9 mouse cellular contexts compared by ENCODE assay signal in the genomic region with DNA sequence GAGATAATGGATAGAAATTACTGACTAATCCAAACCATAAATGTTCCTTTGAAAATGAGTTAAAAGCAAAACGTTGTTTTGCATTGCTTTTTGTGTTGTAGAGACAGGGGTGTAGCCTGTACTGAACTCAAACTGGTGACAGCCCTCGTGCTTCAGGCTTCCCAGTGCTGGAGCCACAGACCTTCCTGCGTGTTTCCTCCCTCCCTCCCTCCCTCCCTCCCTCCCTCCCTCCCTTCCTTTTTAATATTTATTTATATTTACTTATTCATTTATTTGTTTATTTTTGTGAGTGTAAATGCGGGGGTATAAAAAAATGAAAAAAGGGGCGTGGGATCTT. TPM values are rescaled to one million over a fixed set of nuclear protein-coding genes. Genes with fewer than 3 reads are reported as not detected.
DNase-seq lines count a peak whose midpoint lies in the region; ATAC-seq lines count a peak whose summit lies in the region.
"Had no signal": no experiment of that assay in that cellular context is flagged by ENCODE, and none has a peak within 500 bp of the region (broad histone marks: within the 10 kb centered on the region; RNA-seq: fewer than 3 reads in every experiment).

No protein-coding gene starts in this region.

- H3K4me3 ChIP-seq in kidney, embryonic 15.5 days (replicated peaks), result peak overlapping the region; percentile 59
- peak overlapping the region; percentile 63 for H3K4me3 ChIP-seq in embryonic facial prominence, embryonic 10.5 days
- peak overlapping the region; percentile 59 for H3K4me3 ChIP-seq in hindbrain, embryonic 16.5 days (ENCODE audit: low read length)
- peak overlapping the region; percentile 65 for H3K4me3 ChIP-seq in midbrain, embryonic 15.5 days

- peaks cover 2% of the 10 kb centered on the region; the same call in 1 of the 2 replicates for H3K4me1 ChIP-seq in kidney, embryonic 15.5 days
- peaks cover 12% of the 10 kb centered on the region; the same call in 1 of the 2 replicates for H3K4me1 ChIP-seq in embryonic facial prominence, embryonic 10.5 days
- no peaks in the 10 kb centered on the region for H3K4me1 ChIP-seq in hindbrain, embryonic 16.5 days (ENCODE audit: control insufficient read depth, insufficient read depth, low read depth, low read length)
- H3K4me1 ChIP-seq in midbrain, embryonic 15.5 days, result peaks cover 7% of the 10 kb centered on the region

- peak overlapping the region; percentile 93 for H3K27ac ChIP-seq in kidney, embryonic 15.5 days
- peak overlapping the region; percentile 83 for H3K27ac ChIP-seq in embryonic facial prominence, embryonic 10.5 days (replicated peaks)
- peak overlapping the region; percentile 88 for H3K27ac ChIP-seq in hindbrain, embryonic 16.5 days (ENCODE audit: low read depth, low read length)
- H3K27ac ChIP-seq in midbrain, embryonic 15.5 days, result peak overlapping the region; percentile 91

- peak overlapping the region; percentile 60 for H3K9ac ChIP-seq in kidney, embryonic 15.5 days
- peak overlapping the region; percentile 67 for H3K9ac ChIP-seq in hindbrain, embryonic 16.5 days (ENCODE audit: low read depth, low read length)
- peak overlapping the region; percentile 55 for H3K9ac ChIP-seq in midbrain, embryonic 15.5 days

- no peak for ATAC-seq in kidney, embryonic 15.5 days (replicated peaks; ENCODE audit: low FRiP score)
- ATAC-seq in hindbrain, embryonic 16.5 days, result peak; percentile 41; the same call in 1 of the 2 replicates
- peak; percentile 56; the same call in 1 of the 2 replicates for ATAC-seq in midbrain, embryonic 15.5 days (replicated peaks)

- H3K36me3 ChIP-seq in kidney, embryonic 15.5 days, result no peaks in the 10 kb centered on the region
- H3K36me3 ChIP-seq in embryonic facial prominence, embryonic 10.5 days (replicated peaks), result no peaks in the 10 kb centered on the region
- no peaks in the 10 kb centered on the region for H3K36me3 ChIP-seq in hindbrain, embryonic 16.5 days (ENCODE audit: control insufficient read depth, insufficient read depth, low read length)
- no peaks in the 10 kb centered on the region for H3K36me3 ChIP-seq in midbrain, embryonic 15.5 days (replicated peaks)

- WGBS in kidney, embryonic 15.5 days, result 11% methylated on average over 5 of the region's 5 CpGs
- 10% methylated on average over 5 of the region's 5 CpGs for WGBS in embryonic facial prominence, embryonic 10.5 days
- 15% methylated on average over 5 of the region's 5 CpGs for WGBS in hindbrain, embryonic 16.5 days
- 13% methylated on average over 5 of the region's 5 CpGs for WGBS in midbrain, embryonic 15.5 days

- no peaks in the 10 kb centered on the region for H3K9me3 ChIP-seq in kidney, embryonic 15.5 days (replicated peaks)
- H3K9me3 ChIP-seq in embryonic facial prominence, embryonic 10.5 days, result no peaks in the 10 kb centered on the region
- no peaks in the 10 kb centered on the region for H3K9me3 ChIP-seq in hindbrain, embryonic 16.5 days (ENCODE audit: control insufficient read depth, low read length)
- H3K9me3 ChIP-seq in midbrain, embryonic 15.5 days, result no peaks in the 10 kb centered on the region

- peak overlapping the region; percentile 69 for H3K4me2 ChIP-seq in kidney, embryonic 15.5 days
- peak overlapping the region; percentile 69 for H3K4me2 ChIP-seq in hindbrain, embryonic 16.5 days (ENCODE audit: low read length)
- H3K4me2 ChIP-seq in midbrain, embryonic 15.5 days, result peak overlapping the region; percentile 70

- H3K27me3 ChIP-seq in kidney, embryonic 15.5 days, result no peaks in the 10 kb centered on the region
- H3K27me3 ChIP-seq in embryonic facial prominence, embryonic 10.5 days (replicated peaks; ENCODE audit: low read depth, poor library complexity, severe bottlenecking), result no peaks in the 10 kb centered on the region
- no peaks in the 10 kb centered on the region for H3K27me3 ChIP-seq in hindbrain, embryonic 16.5 days (replicated peaks; ENCODE audit: control insufficient read depth, insufficient read depth, low read length)
- H3K27me3 ChIP-seq in midbrain, embryonic 15.5 days (replicated peaks), result no peaks in the 10 kb centered on the region
- H3K27me3 ChIP-seq: Patski had no signal

- no peak for DNase-seq in kidney, adult 9 months
- no peak for DNase-seq in embryonic facial prominence, embryonic 10.5 days (ENCODE audit: low spot score)
- DNase-seq in thymus, postnatal 36 days, result no peak
- DNase-seq in right cerebral cortex, postnatal 14 days, result no peak
- no peak for DNase-seq in natural killer cell, adult 2 months (ENCODE audit: low spot score in 2 of 2)

RNA-seq across cellular contexts. Expression of a gene that starts 8.5 kb away (rescaled TPM):
- 16.8 and 19.2 TPM in 2 replicates for polyA plus RNA-seq in kidney, embryonic 15.5 days (2015; fragmentation: Nextera tagmentation; extraction: Ambion mirVana)
- 12.4 and 15.1 TPM in 2 replicates for polyA plus RNA-seq in embryonic facial prominence, embryonic 10.5 days (2016; fragmentation: Nextera tagmentation; extraction: Ambion mirVana)
- polyA plus RNA-seq in hindbrain, embryonic 16.5 days (2015; fragmentation: Nextera tagmentation; extraction: Ambion mirVana), result 2.2 and 2.5 TPM in 2 replicates
- polyA plus RNA-seq in midbrain, embryonic 15.5 days (2015; fragmentation: Nextera tagmentation; extraction: Ambion mirVana), result 2.9 and 3.0 TPM in 2 replicates
- polyA plus RNA-seq: Patski had no signal

RNA-seq across cellular contexts. Expression of a gene that starts 8.7 kb away (rescaled TPM):
- 59.1 and 68.1 TPM in 2 replicates for polyA plus RNA-seq in kidney, embryonic 15.5 days (2015; fragmentation: Nextera tagmentation; extraction: Ambion mirVana)
- 75.8 and 77.8 TPM in 2 replicates for polyA plus RNA-seq in embryonic facial prominence, embryonic 10.5 days (2016; fragmentation: Nextera tagmentation; extraction: Ambion mirVana)
- 3.0 and 5.8 TPM in 2 replicates for polyA plus RNA-seq in hindbrain, embryonic 16.5 days (2015; fragmentation: Nextera tagmentation; extraction: Ambion mirVana)
- polyA plus RNA-seq in midbrain, embryonic 15.5 days (2015; fragmentation: Nextera tagmentation; extraction: Ambion mirVana), result 5.4 and 6.8 TPM in 2 replicates
- polyA plus RNA-seq: Patski had no signal

RNA-seq across cellular contexts. Expression of a gene that starts 10.3 kb away (rescaled TPM):
- 30.5 and 31.4 TPM in 2 replicates for polyA plus RNA-seq in kidney, embryonic 15.5 days (2015; fragmentation: Nextera tagmentation; extraction: Ambion mirVana)
- 37.1 and 38.7 TPM in 2 replicates for polyA plus RNA-seq in embryonic facial prominence, embryonic 10.5 days (2016; fragmentation: Nextera tagmentation; extraction: Ambion mirVana)
- 6.5 and 6.7 TPM in 2 replicates for polyA plus RNA-seq in hindbrain, embryonic 16.5 days (2015; fragmentation: Nextera tagmentation; extraction: Ambion mirVana)
- polyA plus RNA-seq in midbrain, embryonic 15.5 days (2015; fragmentation: Nextera tagmentation; extraction: Ambion mirVana), result 5.7 and 7.7 TPM in 2 replicates

RNA-seq across cellular contexts. Expression of a gene that starts 15.8 kb away (rescaled TPM):
- 8.8 and 12.6 TPM in 2 replicates for polyA plus RNA-seq in kidney, embryonic 15.5 days (2015; fragmentation: Nextera tagmentation; extraction: Ambion mirVana)
- 8.5 and 10.0 TPM in 2 replicates for polyA plus RNA-seq in embryonic facial prominence, embryonic 10.5 days (2016; fragmentation: Nextera tagmentation; extraction: Ambion mirVana)
- 0.70 and 0.87 TPM in 2 replicates for polyA plus RNA-seq in hindbrain, embryonic 16.5 days (2015; fragmentation: Nextera tagmentation; extraction: Ambion mirVana)
- 0.54 and 0.63 TPM in 2 replicates for polyA plus RNA-seq in midbrain, embryonic 15.5 days (2015; fragmentation: Nextera tagmentation; extraction: Ambion mirVana)

RNA-seq across cellular contexts. Expression of a gene that starts 16.1 kb away (rescaled TPM):
- polyA plus RNA-seq in kidney, embryonic 15.5 days (2015; fragmentation: Nextera tagmentation; extraction: Ambion mirVana), result 9.8 and 11.2 TPM in 2 replicates
- 8.0 and 8.8 TPM in 2 replicates for polyA plus RNA-seq in embryonic facial prominence, embryonic 10.5 days (2016; fragmentation: Nextera tagmentation; extraction: Ambion mirVana)
- not detected in 2 replicates for polyA plus RNA-seq in hindbrain, embryonic 16.5 days (2015; fragmentation: Nextera tagmentation; extraction: Ambion mirVana)
- polyA plus RNA-seq in midbrain, embryonic 15.5 days (2015; fragmentation: Nextera tagmentation; extraction: Ambion mirVana), result 1.9 TPM in 1 of 2 replicates, not detected in the other
